Mouse (Mus musculus): ENCODE measurements around the gene Ckap5. TPM values are rescaled to one million over a fixed set of nuclear protein-coding genes. Genes with fewer than 3 reads are reported as not detected.

Ckap5 gene
- total and polyA plus RNA-seq, 3 experiments = 7.4 to 52.2 (median 47.1) TPM

- Histone ChIP-seq H3K4me1 (ENCODE audit: control insufficient read depth, insufficient read depth, low read length) (0 out of 2 replicates have a peak, but pooled peaks cover 1% of the 10 kb centered on the region), H3K9ac (ENCODE audit: low read depth, low read length) (no peak overlapping the region), H3K27me3 (ENCODE audit: control insufficient read depth, insufficient read depth, low read length) (no peaks in the 10 kb centered on the region), H3K4me3 (no peak overlapping the region), H3K79me2 (replicated peaks; ENCODE audit: control insufficient read depth, insufficient read depth, low read length) (no peaks in the 10 kb centered on the region), H3K27ac (no peak overlapping the region), H3K36me3 (ENCODE audit: control insufficient read depth, insufficient read depth, low read length) (no peaks in the 10 kb centered on the region)
- no peak for DNase-seq
- 92% methylated on average over 11 of the region's 11 CpGs for WGBS
- TF ChIP-seq CTCF (IDR thresholded peaks at IDR 0.05) = no peak
- no peak for TF ChIP-seq POLR2A (IDR thresholded peaks at IDR 0.05; ENCODE audit: insufficient read depth, low read depth, low read length)
- TF ChIP-seq EP300 (IDR thresholded peaks at IDR 0.05; ENCODE audit: insufficient read depth, low read depth, low read length) = no peak
- intact Hi-C loops (cut with DNase I) = no loop called here
These were observed 117.5 kb downstream of the Ckap5 start for GRCm38 (mm10) chr2:91644021-91644420.

- H3K36me3 ChIP-seq (ENCODE audit: control insufficient read depth, insufficient read depth, low read length) = no peaks in the 10 kb centered on the region
- H3K27ac ChIP-seq = no peak overlapping the region
- 98% methylated on average over 15 of the region's 15 CpGs for WGBS
- H3K9ac ChIP-seq (ENCODE audit: low read depth, low read length) = no peak overlapping the region
- no peak for TF ChIP-seq EP300 (IDR thresholded peaks at IDR 0.05; ENCODE audit: insufficient read depth, low read depth, low read length)
- TF ChIP-seq CTCF (IDR thresholded peaks at IDR 0.05) = no peak
- no peak for TF ChIP-seq POLR2A (IDR thresholded peaks at IDR 0.05; ENCODE audit: insufficient read depth, low read depth, low read length)
- intact Hi-C loops (cut with DNase I) = no loop called here
- 0 out of 2 replicates have a peak, but pooled peaks cover 1% of the 10 kb centered on the region for H3K4me1 ChIP-seq (ENCODE audit: control insufficient read depth, insufficient read depth, low read length)
- no peak for DNase-seq
- no peaks in the 10 kb centered on the region for H3K27me3 ChIP-seq (ENCODE audit: control insufficient read depth, insufficient read depth, low read length)
- H3K4me3 ChIP-seq = no peak overlapping the region
- H3K79me2 ChIP-seq (replicated peaks; ENCODE audit: control insufficient read depth, insufficient read depth, low read length) = 0 out of 2 replicates have a peak, but pooled peaks cover under 1% of the 10 kb centered on the region
These were observed 118.8 kb downstream of the Ckap5 start for GRCm38 (mm10) chr2:91645354-91645753.

GRCm38 (mm10) chr2:91645811-91646210 is 119.2 kb downstream of the Ckap5 start:
- DNase-seq = no peak
- H3K36me3 ChIP-seq (ENCODE audit: control insufficient read depth, insufficient read depth, low read length) = no peaks in the 10 kb centered on the region
- H3K4me1 ChIP-seq (ENCODE audit: control insufficient read depth, insufficient read depth, low read length) = 0 out of 2 replicates have a peak, but pooled peaks cover 1% of the 10 kb centered on the region
- H3K9ac ChIP-seq (ENCODE audit: low read depth, low read length) = no peak overlapping the region
- H3K27me3 ChIP-seq (ENCODE audit: control insufficient read depth, insufficient read depth, low read length) = no peaks in the 10 kb centered on the region
- no peak for TF ChIP-seq EP300 (IDR thresholded peaks at IDR 0.05; ENCODE audit: insufficient read depth, low read depth, low read length)
- no peak for TF ChIP-seq POLR2A (IDR thresholded peaks at IDR 0.05; ENCODE audit: insufficient read depth, low read depth, low read length)
- no peak for TF ChIP-seq CTCF (IDR thresholded peaks at IDR 0.05)
- intact Hi-C loops (cut with DNase I) = no loop called here
- 0 out of 2 replicates have a peak, but pooled peaks cover 2% of the 10 kb centered on the region for H3K79me2 ChIP-seq (replicated peaks; ENCODE audit: control insufficient read depth, insufficient read depth, low read length)
- no peak overlapping the region for H3K4me3 ChIP-seq
- H3K27ac ChIP-seq = no peak overlapping the region
- 94% methylated on average over 11 of the region's 11 CpGs for WGBS

- Histone ChIP-seq H3K4me3 (no peak overlapping the region), H3K9ac (ENCODE audit: low read depth, low read length) (no peak overlapping the region), H3K36me3 (ENCODE audit: control insufficient read depth, insufficient read depth, low read length) (no peaks in the 10 kb centered on the region), H3K27ac (no peak overlapping the region), H3K27me3 (ENCODE audit: control insufficient read depth, insufficient read depth, low read length) (no peaks in the 10 kb centered on the region), H3K4me1 (ENCODE audit: control insufficient read depth, insufficient read depth, low read length) (peaks cover 3% of the 10 kb centered on the region; the same call in 1 of the 2 replicates), H3K79me2 (replicated peaks; ENCODE audit: control insufficient read depth, insufficient read depth, low read length) (0 out of 2 replicates have a peak, but pooled peaks cover 2% of the 10 kb centered on the region)
- peak; percentile 31 to 70 for DNase-seq
- 34% methylated on average over 1 of the region's 1 CpGs for WGBS
- intact Hi-C loops (cut with DNase I) = no loop called here
- no peak for TF ChIP-seq POLR2A (IDR thresholded peaks at IDR 0.05; ENCODE audit: insufficient read depth, low read depth, low read length)
- peak; percentile 87 for TF ChIP-seq CTCF (IDR thresholded peaks at IDR 0.05)
These were observed 120.2 kb downstream of the Ckap5 start for GRCm38 (mm10) chr2:91646733-91647132.

- intact Hi-C loops (cut with DNase I) = no loop called here
- peak overlapping the region; percentile 70 for H3K4me3 ChIP-seq
- H3K36me3 ChIP-seq (ENCODE audit: control insufficient read depth, insufficient read depth, low read length) = no peaks in the 10 kb centered on the region
- TF ChIP-seq CTCF (IDR thresholded peaks at IDR 0.05) = no peak
- no peak for TF ChIP-seq EP300 (IDR thresholded peaks at IDR 0.05; ENCODE audit: insufficient read depth, low read depth, low read length)
- no peak for TF ChIP-seq POLR2A (IDR thresholded peaks at IDR 0.05; ENCODE audit: insufficient read depth, low read depth, low read length)
- peak; percentile 13 to 39 for DNase-seq
- H3K9ac ChIP-seq (ENCODE audit: low read depth, low read length) = peak overlapping the region; percentile 71
- 2% methylated on average over 15 of the region's 15 CpGs for WGBS
- H3K27me3 ChIP-seq (ENCODE audit: control insufficient read depth, insufficient read depth, low read length) = no peaks in the 10 kb centered on the region
- peak overlapping the region; percentile 94 for H3K27ac ChIP-seq
- H3K4me1 ChIP-seq (ENCODE audit: control insufficient read depth, insufficient read depth, low read length) = peaks cover 9% of the 10 kb centered on the region
- H3K79me2 ChIP-seq (replicated peaks; ENCODE audit: control insufficient read depth, insufficient read depth, low read length) = 0 out of 2 replicates have a peak, but pooled peaks cover 2% of the 10 kb centered on the region
These were observed 122.6 kb downstream of the Ckap5 start for GRCm38 (mm10) chr2:91649152-91649551.

- Histone ChIP-seq H3K27me3 (ENCODE audit: control insufficient read depth, insufficient read depth, low read length) (no peaks in the 10 kb centered on the region), H3K36me3 (ENCODE audit: control insufficient read depth, insufficient read depth, low read length) (no peaks in the 10 kb centered on the region), H3K4me3 (peak within 1 kb of the TSS; percentile 70), H3K27ac (peak within 1 kb of the TSS; percentile 94), H3K79me2 (replicated peaks; ENCODE audit: control insufficient read depth, insufficient read depth, low read length) (0 out of 2 replicates have a peak, but pooled peaks cover 2% of the 10 kb centered on the region), H3K4me1 (ENCODE audit: control insufficient read depth, insufficient read depth, low read length) (peaks cover 9% of the 10 kb centered on the region), H3K9ac (ENCODE audit: low read depth, low read length) (peak within 1 kb of the TSS; percentile 94)
- peak; percentile 95 to 96 for DNase-seq
- TF ChIP-seq EP300 (IDR thresholded peaks at IDR 0.05; ENCODE audit: insufficient read depth, low read depth, low read length) (peak; percentile 33; the same call in 1 of the 2 replicates), POLR2A (IDR thresholded peaks at IDR 0.05; ENCODE audit: insufficient read depth, low read depth, low read length) (peak; percentile 85), CTCF (IDR thresholded peaks at IDR 0.05) (no peak)
- WGBS = under 1% methylated on average over 44 of the region's 44 CpGs
- intact Hi-C loops (cut with DNase I) = loop anchor here (1.0 kb wide), 1 partner anchor 61 kb away; the partner anchor contains the start of genes Atg13 and Harbi1
These were observed 123.2 kb downstream of the Ckap5 start, which contains the start of the genes Zfp408 and Arhgap1 for GRCm38 (mm10) chr2:91649553-91650359. Zfp408 (minus strand) TSS chr2:91649791. Arhgap1 (plus strand) TSS chr2:91649860.
